Mouse (Mus musculus) liver, postnatal 0 days (tissue): ENCODE data around the gene Ibtk. TPM values are rescaled to one million over a fixed set of nuclear protein-coding genes. Genes with fewer than 3 reads are reported as not detected.

Experiments
- ATAC-seq: fragments of 200-750 bp; cut with Nextera tagmentation; 2 replicates; pipeline ENCODE4 v1.8.0; 2017; ENCODE audit warnings: mild to moderate bottlenecking, moderate library complexity
- DNase-seq: peaks from one replicate; pipeline ENCODE4 v3.0.0-alpha.2; 2016
- H3K27ac ChIP-seq: fragments of 300-500 bp; sonication (generic); 2 replicates; pipeline ENCODE4 v1.5.1; 2014; ENCODE audit warnings: antibody characterized with exemption, moderate library complexity, mild to moderate bottlenecking, low read depth
- H3K27me3 ChIP-seq: fragments of 300-500 bp; sonication (generic); 2 replicates; pipeline ENCODE4 v1.6.1; 2014; ENCODE audit warnings: low read length, control low read depth, mixed read lengths; ENCODE audit not compliant: insufficient read depth
- H3K36me3 ChIP-seq: fragments of 300-500 bp; sonication (generic); replicated peaks from 2 replicates; pipeline ENCODE4 v1.6.1; 2014; ENCODE audit warnings: mild to moderate bottlenecking, control low read depth, low read length, moderate library complexity, mixed read lengths; ENCODE audit not compliant: insufficient read depth
- H3K4me1 ChIP-seq: fragments of 300-500 bp; sonication (generic); 2 replicates; pipeline ENCODE4 v1.6.1; 2014; ENCODE audit warnings: antibody characterized with exemption, mild to moderate bottlenecking, control low read depth; ENCODE audit not compliant: insufficient read depth
- H3K4me2 ChIP-seq: fragments of 300-500 bp; sonication (generic); 2 replicates; pipeline ENCODE4 v1.6.1; 2014; ENCODE audit warnings: low read depth, mild to moderate bottlenecking, low read length, moderate library complexity, mixed read lengths
- H3K4me3 ChIP-seq: fragments of 300-500 bp; sonication (generic); 2 replicates; pipeline ENCODE4 v1.5.1; 2014; ENCODE audit warnings: low read depth, low read length
- H3K9ac ChIP-seq: fragments of 300-500 bp; sonication (generic); replicated peaks from 2 replicates; pipeline ENCODE4 v1.6.1; 2014; ENCODE audit warnings: mild to moderate bottlenecking, moderate library complexity
- H3K9me3 ChIP-seq: fragments of 300-500 bp; sonication (generic); 2 replicates; pipeline ENCODE4 v1.6.1; 2016; ENCODE audit warnings: mild to moderate bottlenecking, control low read depth, low read length, mixed read lengths
- CTCF ChIP-seq: sonication (generic); IDR thresholded peaks from 2 replicates; pipeline ENCODE4 v1.5.1; 2016; ENCODE audit warnings: antibody characterized with exemption, low read depth
- EP300 ChIP-seq: IDR thresholded peaks from 2 replicates; pipeline ENCODE4 v1.6.1; 2016; ENCODE audit warnings: antibody characterized with exemption, low read depth, mild to moderate bottlenecking
- WGBS: fragments of 180-500 bp; shearing (Covaris S2); extraction: QIAGEN DNeasy Blood & Tissue Kit; methylation state at CpG from one replicate; pipeline ENCODE4 v1.1.7; 2014; ENCODE audit not compliant: insufficient replicate concordance; 5-methylcytosine and 5-hydroxymethylcytosine counted together
- polyA plus RNA-seq: library from polyadenylated mRNA; unstranded; fragments of >200 nt; fragmentation: Nextera tagmentation; extraction: Ambion mirVana; gene quantifications from 2 replicates; pipeline ENCODE4 v1.2.1, GENCODE M21; 2015

Ibtk gene
- polyA plus RNA-seq, 1 experiment from 2014 or later, result 19.4 TPM

- no peaks in the 10 kb centered on the region for H3K9me3 ChIP-seq
- H3K27ac ChIP-seq, result peak overlapping the region; percentile 100
- peaks cover 4% of the 10 kb centered on the region for H3K36me3 ChIP-seq
- H3K27me3 ChIP-seq, result no peaks in the 10 kb centered on the region
- DNase-seq (peak; percentile 89), ATAC-seq (peak; percentile 76)
- WGBS, result under 1% methylated on average over 42 of the region's 43 CpGs
- TF ChIP-seq EP300, result no peak; the same call in 1 of the 2 replicates
- TF ChIP-seq CTCF, result peak; percentile 43; the same call in 1 of the 2 replicates
- peak overlapping the region; percentile 98 for H3K9ac ChIP-seq
- peak overlapping the region; percentile 66 for H3K4me2 ChIP-seq
- peak overlapping the region; percentile 91 for H3K4me3 ChIP-seq
- H3K4me1 ChIP-seq, result peaks cover 22% of the 10 kb centered on the region
Measured at GRCm38 (mm10) chr9:85748204-85749141, 661 bp downstream of the Ibtk start.

- Histone ChIP-seq H3K4me1 (peaks cover 16% of the 10 kb centered on the region), H3K36me3 (peaks cover 20% of the 10 kb centered on the region), H3K27ac (no peak overlapping the region), H3K4me3 (no peak overlapping the region), H3K9ac (no peak overlapping the region), H3K9me3 (no peaks in the 10 kb centered on the region), H3K27me3 (no peaks in the 10 kb centered on the region), H3K4me2 (peak overlapping the region; percentile 20; the same call in 1 of the 2 replicates)
- DNase-seq (no peak), ATAC-seq (no peak)
- TF ChIP-seq CTCF (no peak), EP300 (no peak)
- WGBS, result 83% methylated on average over 2 of the region's 2 CpGs
Measured at GRCm38 (mm10) chr9:85745566-85745965, 3.6 kb downstream of the Ibtk start.

- H3K36me3 ChIP-seq, result peaks cover 25% of the 10 kb centered on the region
- H3K4me1 ChIP-seq, result peaks cover 10% of the 10 kb centered on the region; the same call in 1 of the 2 replicates
- H3K9me3 ChIP-seq, result no peaks in the 10 kb centered on the region
- no peak overlapping the region for H3K4me3 ChIP-seq
- H3K9ac ChIP-seq, result no peak overlapping the region
- H3K27me3 ChIP-seq, result no peaks in the 10 kb centered on the region
- H3K4me2 ChIP-seq, result no peak overlapping the region
- no peak for DNase-seq
- WGBS, result 82% methylated on average over 11 of the region's 11 CpGs
- H3K27ac ChIP-seq, result no peak overlapping the region
- TF ChIP-seq CTCF (no peak), EP300 (no peak)
- ATAC-seq, result no peak
Measured at GRCm38 (mm10) chr9:85743358-85743757, 5.8 kb downstream of the Ibtk start.

- 84% methylated on average over 4 of the region's 4 CpGs for WGBS
- no peak overlapping the region for H3K27ac ChIP-seq
- ATAC-seq, result no peak
- TF ChIP-seq EP300 (no peak), CTCF (no peak)
- DNase-seq, result no peak
- H3K4me2 ChIP-seq, result no peak overlapping the region
- no peak overlapping the region for H3K9ac ChIP-seq
- peaks cover 10% of the 10 kb centered on the region; the same call in 1 of the 2 replicates for H3K4me1 ChIP-seq
- H3K36me3 ChIP-seq, result peaks cover 30% of the 10 kb centered on the region
- no peaks in the 10 kb centered on the region for H3K9me3 ChIP-seq
- no peak overlapping the region for H3K4me3 ChIP-seq
- H3K27me3 ChIP-seq, result no peaks in the 10 kb centered on the region
Measured at GRCm38 (mm10) chr9:85742107-85742506, 7.0 kb downstream of the Ibtk start.

- no peak overlapping the region for H3K4me3 ChIP-seq
- H3K4me1 ChIP-seq, result no peaks in the 10 kb centered on the region
- H3K4me2 ChIP-seq, result no peak overlapping the region
- no peaks in the 10 kb centered on the region for H3K27me3 ChIP-seq
- ATAC-seq (no peak), DNase-seq (no peak)
- TF ChIP-seq EP300 (no peak), CTCF (no peak)
- 73% methylated on average over 4 of the region's 4 CpGs for WGBS
- H3K9ac ChIP-seq, result no peak overlapping the region
- no peak overlapping the region for H3K27ac ChIP-seq
- H3K36me3 ChIP-seq, result peaks cover 47% of the 10 kb centered on the region
- no peaks in the 10 kb centered on the region for H3K9me3 ChIP-seq
Measured at GRCm38 (mm10) chr9:85739279-85739678, 9.9 kb downstream of the Ibtk start.

GRCm38 (mm10) chr9:85734821-85735220, 14.3 kb downstream of the Ibtk start:
- 81% methylated on average over 4 of the region's 4 CpGs for WGBS
- ATAC-seq, result no peak

More at GRCm38 (mm10) chr9:85734821-85735220, 14.3 kb downstream of the Ibtk start:
- no peaks in the 10 kb centered on the region for H3K4me1 ChIP-seq
- H3K27ac ChIP-seq, result no peak overlapping the region
- H3K4me3 ChIP-seq, result no peak overlapping the region
- H3K27me3 ChIP-seq, result no peaks in the 10 kb centered on the region
- no peak overlapping the region for H3K9ac ChIP-seq
- TF ChIP-seq EP300 (no peak), CTCF (no peak)
- H3K9me3 ChIP-seq, result no peaks in the 10 kb centered on the region
- no peak for DNase-seq
- H3K4me2 ChIP-seq, result no peak overlapping the region
- peaks cover 63% of the 10 kb centered on the region for H3K36me3 ChIP-seq
